Mouse (Mus musculus): ENCODE results near the gene Cacnb4.

DNA sequence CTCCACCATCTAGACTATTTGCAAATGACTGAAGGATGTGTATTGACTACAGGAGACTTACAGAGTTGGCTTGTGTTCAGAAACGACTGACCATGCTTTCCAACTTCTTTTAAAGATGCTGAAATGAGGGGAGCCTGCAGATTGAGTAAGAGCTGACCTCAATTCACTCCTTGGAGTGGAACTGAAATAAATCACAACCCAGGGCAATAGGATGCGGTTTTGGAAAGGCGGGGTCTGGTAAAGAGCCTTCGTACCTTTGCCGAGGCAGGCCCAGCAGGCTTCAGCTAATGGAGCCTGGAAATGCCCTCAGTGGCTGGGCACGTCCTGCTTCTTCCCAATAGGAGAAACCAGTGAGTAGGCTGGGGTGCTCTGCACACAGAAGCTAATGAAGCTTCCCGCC lies 147.4 kb downstream of the Cacnb4 start:
- no peak for TF ChIP-seq POLR2A (IDR thresholded peaks at IDR 0.05; ENCODE audit: control insufficient read depth, low read depth, low read length)
- TF ChIP-seq CTCF (IDR thresholded peaks at IDR 0.05; ENCODE audit: control insufficient read depth, insufficient read depth, insufficient replicate concordance, low read depth, low read length), result no peak
